Mouse (Mus musculus): ENCODE data around the gene Peg3. TPM values are rescaled to one million over a fixed set of nuclear protein-coding genes. Genes with fewer than 3 reads are reported as not detected.
"Not testable (repeated sequence)": the region's sequence is repeated elsewhere in the genome, so short reads cannot be mapped to it uniquely, and the experiment has no call there.

Gene Peg3
- 30.9 and 42.8 TPM in 2 replicates for polyA plus RNA-seq (2015; fragmentation: Nextera tagmentation; extraction: Ambion mirVana)

DNA sequence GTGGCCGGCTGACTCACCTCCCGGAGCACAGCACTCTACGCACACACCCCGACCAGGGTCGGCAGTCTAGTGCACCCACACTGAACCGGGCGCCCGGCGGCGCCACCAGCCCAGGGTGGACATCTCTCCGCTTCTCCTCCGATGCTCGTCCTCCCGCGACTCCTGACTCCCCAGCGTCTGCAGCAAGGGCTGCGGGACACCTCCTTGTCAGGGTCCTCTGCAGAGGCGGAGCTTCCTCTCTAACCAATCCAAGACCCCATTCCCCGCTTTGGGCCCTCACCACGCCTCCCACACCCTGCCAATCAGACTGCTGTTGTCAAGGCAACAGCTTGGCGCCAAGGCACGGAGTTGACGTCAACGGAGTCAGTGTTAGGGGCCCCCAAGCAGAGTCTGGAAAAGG is at the start of gene Peg3, which contains the start of gene Usp29:
Gene Peg3, minus strand, starts transcription at position 191 of the 400 bp plus-strand sequence.
Gene Usp29, plus strand, starts transcription at position 338 of the 400 bp plus-strand sequence.
- 31% methylated on average over 24 of the region's 24 CpGs for WGBS (ENCODE audit: insufficient replicate concordance)
- Histone ChIP-seq H3K27ac (peak within 1 kb of the TSS; percentile 85), H3K4me2 (peak within 1 kb of the TSS; percentile 70), H3K9me3 (replicated peaks) (peaks cover 31% of the 10 kb centered on the region), H3K4me1 (replicated peaks) (no peaks in the 10 kb centered on the region), H3K27me3 (peaks cover 16% of the 10 kb centered on the region), H3K36me3 (peaks cover 1% of the 10 kb centered on the region), H3K4me3 (replicated peaks) (peak within 1 kb of the TSS; percentile 58), H3K9ac (peak within 1 kb of the TSS; percentile 68)
- peak; percentile 35 for ATAC-seq (ENCODE audit: low read depth)
- DNase-seq, result peak; percentile 75

DNA sequence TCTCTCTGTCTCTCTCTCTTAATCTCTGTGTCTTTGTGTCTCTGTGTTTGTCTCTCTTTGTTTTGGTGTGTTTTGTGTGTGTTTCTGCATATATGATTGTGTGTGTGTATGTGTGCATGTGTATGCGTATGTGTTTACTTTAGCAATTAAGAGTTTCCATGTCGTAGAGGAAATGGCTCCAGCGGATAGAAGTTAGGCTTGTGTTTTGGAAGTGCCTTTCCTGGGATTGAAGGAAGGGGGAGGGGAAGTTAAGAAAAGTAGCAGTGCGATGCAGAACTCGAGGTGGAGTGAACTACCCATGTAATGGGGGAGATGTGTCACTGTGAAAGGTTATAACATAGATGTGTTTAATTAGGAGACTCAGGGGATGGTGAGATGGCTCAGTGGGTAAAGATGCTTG is 48.9 kb upstream of the Peg3 start:
- 64% methylated on average over 5 of the region's 5 CpGs for WGBS (ENCODE audit: insufficient replicate concordance)
- no peak for ATAC-seq (ENCODE audit: low read depth)
- H3K4me2 ChIP-seq, result no peak overlapping the region
- no peaks in the 10 kb centered on the region for H3K36me3 ChIP-seq
- no peak overlapping the region for H3K4me3 ChIP-seq (replicated peaks)
- H3K27ac ChIP-seq, result no peak overlapping the region
- no peak for DNase-seq
- no peaks in the 10 kb centered on the region for H3K9me3 ChIP-seq (replicated peaks)
- no peaks in the 10 kb centered on the region for H3K27me3 ChIP-seq
- H3K9ac ChIP-seq, result no peak overlapping the region
- peaks cover 7% of the 10 kb centered on the region; the same call in 1 of the 2 replicates for H3K4me1 ChIP-seq (replicated peaks)

DNA sequence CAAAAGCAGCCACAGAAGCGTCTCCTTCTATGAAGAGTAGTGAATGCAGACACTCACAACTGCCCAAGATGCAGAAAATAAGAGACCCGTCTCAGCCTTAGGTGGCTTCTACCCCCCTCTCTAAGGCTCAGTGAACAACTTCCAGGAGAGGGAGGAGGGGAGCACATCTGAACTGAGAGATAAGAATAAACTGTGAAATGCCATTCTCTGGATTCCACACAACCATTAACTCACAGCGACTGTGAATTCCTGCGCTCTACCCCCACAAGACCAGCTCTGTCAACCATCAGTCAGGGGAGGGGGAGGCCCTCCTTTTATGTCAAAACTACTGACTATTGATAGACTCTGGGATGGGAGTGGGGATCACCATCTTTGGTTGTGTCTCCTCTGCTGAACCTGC is 47.5 kb upstream of the Peg3 start:
- Histone ChIP-seq H3K9ac (no peak overlapping the region), H3K4me3 (replicated peaks) (no peak overlapping the region), H3K4me1 (replicated peaks) (peaks cover 6% of the 10 kb centered on the region; the same call in 1 of the 2 replicates), H3K9me3 (replicated peaks) (no peaks in the 10 kb centered on the region), H3K4me2 (no peak overlapping the region), H3K27me3 (no peaks in the 10 kb centered on the region), H3K36me3 (no peaks in the 10 kb centered on the region), H3K27ac (no peak overlapping the region)
- WGBS (ENCODE audit: insufficient replicate concordance), result 35% methylated on average over 4 of the region's 4 CpGs
- DNase-seq (no peak), ATAC-seq (ENCODE audit: low read depth) (no peak)

DNA sequence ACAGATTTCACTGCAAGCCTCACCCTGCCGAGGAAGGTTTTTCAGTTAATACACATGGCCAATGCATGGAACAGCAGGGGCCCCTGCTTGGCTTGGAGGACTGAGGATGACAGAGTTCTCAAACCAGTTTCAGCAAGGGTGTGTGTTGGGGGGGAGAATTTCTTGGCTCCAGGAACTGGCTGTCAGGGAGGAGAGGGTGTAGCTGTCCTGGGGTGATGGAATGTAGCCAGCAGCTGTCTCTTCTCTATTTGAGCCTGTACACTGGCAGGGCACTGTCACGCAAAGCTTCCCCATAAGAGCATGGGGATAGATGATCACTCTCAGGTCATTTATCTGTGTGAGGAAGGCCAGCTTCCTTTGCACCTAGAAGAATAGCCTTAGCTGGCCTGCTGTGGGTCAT is 46.9 kb upstream of the Peg3 start:
- ATAC-seq (ENCODE audit: low read depth) (no peak), DNase-seq (no peak)
- Histone ChIP-seq H3K9me3 (replicated peaks) (no peaks in the 10 kb centered on the region), H3K4me2 (no peak overlapping the region), H3K4me1 (replicated peaks) (peaks cover 6% of the 10 kb centered on the region; the same call in 1 of the 2 replicates), H3K27me3 (no peaks in the 10 kb centered on the region), H3K27ac (no peak overlapping the region), H3K36me3 (no peaks in the 10 kb centered on the region), H3K4me3 (replicated peaks) (no peak overlapping the region), H3K9ac (no peak overlapping the region)
- WGBS (ENCODE audit: insufficient replicate concordance), result 56% methylated on average over 2 of the region's 2 CpGs

DNA sequence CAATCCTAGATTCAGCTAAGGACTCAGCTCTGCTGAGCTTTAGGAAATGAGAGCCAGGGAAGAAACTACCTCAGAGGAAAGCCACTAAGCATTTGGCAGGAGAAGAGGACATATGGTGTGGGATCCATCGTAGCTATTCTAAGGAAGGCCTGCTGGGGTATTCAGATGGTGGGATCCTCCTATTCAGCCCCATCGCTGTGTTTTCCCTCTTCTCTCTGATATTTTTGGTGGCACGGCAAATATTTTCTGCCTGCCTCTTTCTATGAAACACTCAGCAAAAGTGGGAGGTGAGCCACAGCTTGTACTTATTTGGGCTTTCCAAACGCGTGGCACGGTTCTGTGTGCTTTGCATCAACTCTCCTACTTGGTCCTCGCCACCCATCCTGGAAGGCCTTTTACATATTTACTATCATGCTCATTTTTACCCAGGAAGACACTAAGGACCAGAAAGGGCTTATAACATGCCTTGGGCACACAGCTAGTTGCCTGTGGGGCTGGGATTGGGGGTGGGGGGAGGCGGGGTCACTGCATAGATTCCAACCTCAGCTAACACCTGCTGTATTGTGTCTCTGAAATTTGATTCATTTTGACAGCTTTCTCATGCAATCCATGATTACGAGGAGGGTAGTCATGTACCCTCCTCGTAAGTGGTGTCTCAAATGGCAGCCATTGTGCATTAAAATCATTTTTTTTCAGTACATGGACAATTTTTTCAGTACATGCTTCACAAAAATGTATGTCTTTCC is 46.3 kb upstream of the Peg3 start:
- Histone ChIP-seq H3K9me3 (replicated peaks) (no peaks in the 10 kb centered on the region), H3K36me3 (no peaks in the 10 kb centered on the region), H3K27ac (no peak overlapping the region), H3K27me3 (no peaks in the 10 kb centered on the region), H3K4me1 (replicated peaks) (peaks cover 6% of the 10 kb centered on the region; the same call in 1 of the 2 replicates), H3K4me3 (replicated peaks) (no peak overlapping the region), H3K4me2 (no peak overlapping the region), H3K9ac (no peak overlapping the region)
- WGBS (ENCODE audit: insufficient replicate concordance), result 65% methylated on average over 10 of the region's 10 CpGs
- DNase-seq, result no peak
- no peak for ATAC-seq (ENCODE audit: low read depth)

DNA sequence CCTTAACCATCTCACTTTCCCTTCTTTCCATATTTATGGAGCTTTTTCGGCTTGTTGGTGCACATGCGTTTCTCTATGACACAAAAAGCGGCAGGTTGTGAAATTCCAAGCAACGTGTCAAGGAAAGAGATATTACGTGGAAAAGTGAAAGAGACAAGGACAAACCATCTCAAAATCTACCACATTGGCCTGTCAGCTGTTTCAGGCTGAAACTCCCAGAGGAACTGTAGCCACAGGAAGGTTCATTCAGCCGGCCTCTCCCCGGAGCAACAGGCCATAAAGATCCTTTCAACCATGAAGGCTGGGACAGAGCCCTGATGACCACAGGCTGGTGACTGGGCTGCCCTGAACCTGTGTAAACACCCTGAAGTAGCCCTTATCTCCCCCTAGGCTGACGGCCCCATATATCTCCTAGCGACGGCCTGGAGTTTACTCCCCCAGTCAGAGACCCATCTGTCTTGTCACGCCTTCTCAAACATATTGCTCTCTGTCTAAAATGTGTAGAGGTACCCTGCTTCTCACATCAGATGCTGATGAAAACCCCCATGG is 43.7 kb upstream of the Peg3 start:
- H3K36me3 ChIP-seq; H3K4me3 ChIP-seq (replicated peaks); H3K9ac ChIP-seq; H3K27ac ChIP-seq; H3K27me3 ChIP-seq; H3K4me2 ChIP-seq; DNase-seq; H3K9me3 ChIP-seq (replicated peaks); ATAC-seq (ENCODE audit: low read depth); H3K4me1 ChIP-seq (replicated peaks): not testable (repeated sequence)
- 55% methylated on average over 11 of the region's 11 CpGs for WGBS (ENCODE audit: insufficient replicate concordance)

DNA sequence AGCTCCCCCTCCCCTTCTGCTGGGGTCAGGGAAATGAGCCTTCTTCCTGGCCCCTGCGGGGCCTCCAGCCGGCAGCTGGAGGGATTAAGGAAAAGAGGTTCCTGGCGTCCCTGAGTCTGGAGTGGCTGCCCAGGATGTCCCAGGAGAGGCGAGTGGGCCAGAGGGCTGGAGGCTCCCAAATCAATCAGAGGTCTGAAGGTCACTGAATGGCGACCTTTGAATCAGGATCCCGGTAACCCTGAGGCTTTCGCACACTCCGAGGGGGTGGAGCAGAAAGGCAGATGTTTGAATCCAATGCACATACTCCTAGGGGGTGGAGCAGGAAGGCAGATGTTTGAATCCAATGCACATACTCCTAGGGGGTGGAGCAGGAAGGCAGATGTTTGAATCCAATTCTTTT is 40.1 kb upstream of the Peg3 start:
- H3K4me2 ChIP-seq, result 0 out of 2 replicates have a peak overlapping the region, but pooled peaks have one; percentile 2
- peak overlapping the region; percentile 62 for H3K27ac ChIP-seq
- peak; percentile 80 for ATAC-seq (ENCODE audit: low read depth)
- H3K4me1 ChIP-seq (replicated peaks), result peaks cover 3% of the 10 kb centered on the region; the same call in 1 of the 2 replicates
- H3K9ac ChIP-seq, result no peak overlapping the region
- no peaks in the 10 kb centered on the region for H3K36me3 ChIP-seq
- 12% methylated on average over 8 of the region's 8 CpGs for WGBS (ENCODE audit: insufficient replicate concordance)
- H3K9me3 ChIP-seq (replicated peaks), result no peaks in the 10 kb centered on the region
- no peak overlapping the region for H3K4me3 ChIP-seq (replicated peaks)
- DNase-seq, result no peak
- no peaks in the 10 kb centered on the region for H3K27me3 ChIP-seq

DNA sequence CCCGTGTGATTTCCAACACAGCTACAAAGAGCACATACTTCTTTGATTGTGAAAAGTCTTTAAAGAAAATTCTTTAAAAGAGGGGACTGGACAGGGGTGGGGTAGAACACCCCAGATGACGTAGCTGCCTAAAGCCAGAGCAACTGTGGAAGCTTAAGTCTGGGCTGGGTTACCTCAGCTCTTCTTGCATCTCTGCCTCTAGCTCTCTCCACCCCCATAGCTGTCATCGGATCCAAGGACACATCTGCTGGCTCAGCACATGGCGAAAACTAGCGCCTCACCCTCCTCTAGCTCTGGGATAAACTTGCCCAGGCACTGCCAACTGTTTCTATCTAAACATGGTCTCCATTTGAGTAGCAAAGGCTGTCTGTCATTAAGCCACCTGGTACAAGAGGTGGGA is 35.0 kb upstream of the Peg3 start:
- no peak overlapping the region for H3K27ac ChIP-seq
- no peak for DNase-seq
- 46% methylated on average over 5 of the region's 5 CpGs for WGBS (ENCODE audit: insufficient replicate concordance)

DNA sequence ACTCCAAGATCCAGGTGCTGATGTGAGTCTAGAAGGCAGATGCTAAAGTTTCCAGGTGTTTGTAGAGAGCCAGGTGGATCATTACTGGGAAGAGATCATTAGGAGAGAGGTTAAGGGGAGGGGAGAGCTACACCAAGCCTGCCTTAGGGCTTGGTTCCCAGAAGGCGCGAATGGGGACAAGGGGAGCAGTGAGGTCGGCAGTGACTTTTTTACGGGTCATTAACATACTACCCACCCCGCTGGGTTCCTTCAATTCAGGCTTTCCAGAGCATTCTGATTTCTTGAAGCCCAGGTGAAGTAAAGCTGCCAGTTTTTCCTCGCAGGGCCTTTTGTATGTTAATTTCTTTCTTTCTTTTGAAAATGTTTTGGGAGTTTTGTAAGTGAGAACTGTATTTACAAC is 29.9 kb upstream of the Peg3 start:
- Histone ChIP-seq H3K4me2 (no peak overlapping the region), H3K9me3 (replicated peaks) (no peaks in the 10 kb centered on the region), H3K9ac (no peak overlapping the region), H3K4me3 (replicated peaks) (no peak overlapping the region), H3K27me3 (no peaks in the 10 kb centered on the region), H3K36me3 (no peaks in the 10 kb centered on the region), H3K4me1 (replicated peaks) (0 out of 2 replicates have a peak, but pooled peaks cover 2% of the 10 kb centered on the region), H3K27ac (no peak overlapping the region)
- DNase-seq (no peak), ATAC-seq (ENCODE audit: low read depth) (no peak)
- WGBS (ENCODE audit: insufficient replicate concordance), result 46% methylated on average over 6 of the region's 6 CpGs

More for the DNA sequence above, 35.0 kb upstream of the Peg3 start:
- Histone ChIP-seq H3K4me2 (no peak overlapping the region), H3K4me3 (replicated peaks) (no peak overlapping the region), H3K9ac (no peak overlapping the region), H3K4me1 (replicated peaks) (no peaks in the 10 kb centered on the region), H3K36me3 (no peaks in the 10 kb centered on the region), H3K9me3 (replicated peaks) (no peaks in the 10 kb centered on the region), H3K27me3 (no peaks in the 10 kb centered on the region)
- ATAC-seq (ENCODE audit: low read depth), result no peak

DNA sequence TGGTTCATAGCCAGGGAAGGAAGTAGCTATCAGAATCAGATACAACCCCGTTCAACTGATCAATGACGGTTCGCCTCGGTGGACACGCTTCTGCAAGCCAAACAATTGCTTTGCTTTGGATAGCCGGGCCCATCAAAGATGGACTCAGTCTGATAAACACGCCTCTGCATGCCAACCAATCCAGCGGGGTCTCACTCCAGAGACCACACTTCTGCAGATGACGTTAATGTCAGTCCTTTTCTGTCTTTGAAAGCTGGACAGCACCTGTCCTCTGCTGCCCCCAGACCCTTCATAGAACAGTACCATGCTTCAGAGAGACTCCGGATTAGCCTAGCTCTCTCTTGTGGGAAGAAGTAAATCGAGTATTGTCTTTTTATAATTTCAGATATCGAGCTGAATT is 29.5 kb upstream of the Peg3 start:
- ATAC-seq (ENCODE audit: low read depth), result no peak
- 0 out of 2 replicates have a peak, but pooled peaks cover 2% of the 10 kb centered on the region for H3K4me1 ChIP-seq (replicated peaks)
- H3K9me3 ChIP-seq (replicated peaks), result no peaks in the 10 kb centered on the region
- DNase-seq, result no peak
- H3K9ac ChIP-seq, result no peak overlapping the region
- H3K27ac ChIP-seq, result no peak overlapping the region
- 66% methylated on average over 12 of the region's 12 CpGs for WGBS (ENCODE audit: insufficient replicate concordance)
- no peak overlapping the region for H3K4me3 ChIP-seq (replicated peaks)
- no peak overlapping the region for H3K4me2 ChIP-seq
- no peaks in the 10 kb centered on the region for H3K36me3 ChIP-seq
- H3K27me3 ChIP-seq, result no peaks in the 10 kb centered on the region

DNA sequence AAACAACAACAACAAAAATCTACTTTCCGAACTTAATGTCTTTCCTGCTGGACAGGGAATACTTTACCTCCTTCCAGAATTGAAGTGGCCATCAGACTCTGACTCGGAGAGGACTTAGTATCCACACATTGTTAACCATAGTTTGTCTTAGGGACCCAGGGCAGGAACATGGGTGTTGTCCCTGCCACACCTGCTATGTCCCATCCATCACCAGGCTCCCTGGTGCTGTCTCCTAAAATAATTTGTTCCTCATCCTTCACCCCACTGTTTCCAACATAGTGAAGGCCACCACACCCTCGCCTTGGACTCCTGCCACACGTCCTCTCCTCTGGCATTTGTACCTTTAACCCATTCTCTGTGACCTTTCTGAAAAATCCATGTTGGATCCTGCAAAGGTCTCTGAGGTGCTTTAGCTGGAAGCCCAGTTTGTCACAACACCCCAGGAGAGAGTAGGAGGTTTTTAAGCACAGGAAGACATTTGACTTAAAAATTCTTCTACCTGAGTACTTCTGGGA is 26.6 kb upstream of the Peg3 start:
- no peak for ATAC-seq (ENCODE audit: low read depth)
- Histone ChIP-seq H3K4me2 (no peak overlapping the region), H3K36me3 (no peaks in the 10 kb centered on the region), H3K4me3 (replicated peaks) (no peak overlapping the region), H3K27ac (no peak overlapping the region), H3K4me1 (replicated peaks) (0 out of 2 replicates have a peak, but pooled peaks cover 2% of the 10 kb centered on the region), H3K27me3 (no peaks in the 10 kb centered on the region), H3K9me3 (replicated peaks) (no peaks in the 10 kb centered on the region), H3K9ac (no peak overlapping the region)
- WGBS (ENCODE audit: insufficient replicate concordance), result 56% methylated on average over 4 of the region's 4 CpGs
- DNase-seq, result no peak

Data from liver, embryonic 13.5 days (tissue).